Mouse (Mus musculus): Measurements from ENCODE around the gene Scrn1.

The Scrn1 gene

DNA sequence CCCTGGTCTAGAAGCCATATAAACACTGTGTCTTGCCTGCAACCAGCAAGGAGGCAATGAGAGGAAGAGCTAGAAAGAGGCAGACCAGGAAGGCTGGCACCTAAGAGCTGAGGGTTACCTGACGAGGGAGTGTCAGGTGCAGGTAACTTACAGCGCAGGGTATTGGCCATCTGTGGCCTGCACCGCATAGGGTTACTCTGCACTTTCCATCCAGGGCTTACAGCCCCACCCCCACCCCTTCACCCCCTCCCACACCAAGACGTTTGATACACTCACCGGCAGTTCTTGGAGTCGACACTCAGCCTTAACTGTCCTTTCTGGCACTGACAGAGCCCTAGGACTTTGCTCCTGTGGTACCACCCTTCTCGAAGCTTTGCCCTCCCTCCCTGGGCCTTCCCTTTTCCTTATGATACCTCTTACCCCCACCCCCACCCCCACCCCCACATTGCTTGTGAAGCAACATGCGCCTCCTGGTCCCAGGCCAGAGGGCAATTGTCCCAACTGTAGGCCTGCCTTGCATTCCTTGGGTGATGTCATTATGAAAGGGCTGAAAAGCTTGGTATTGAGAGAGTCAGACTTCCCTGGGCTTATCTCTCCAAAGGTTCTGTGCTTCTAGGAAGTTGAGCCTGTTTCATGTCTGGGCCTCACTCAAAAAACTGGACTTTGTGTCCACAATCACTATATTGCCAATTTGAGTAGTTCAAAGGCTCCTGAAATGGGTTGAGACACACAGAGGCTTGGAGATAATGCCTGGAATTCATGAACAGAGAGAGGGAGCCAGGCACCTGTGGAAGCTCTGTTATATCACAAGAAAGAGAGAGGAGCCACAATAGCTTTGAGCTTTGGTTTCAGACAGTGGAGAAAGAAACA lies 93.2 kb downstream of the Scrn1 start:
- peak; percentile 32 for DNase-seq (ENCODE audit: low spot score)

DNA sequence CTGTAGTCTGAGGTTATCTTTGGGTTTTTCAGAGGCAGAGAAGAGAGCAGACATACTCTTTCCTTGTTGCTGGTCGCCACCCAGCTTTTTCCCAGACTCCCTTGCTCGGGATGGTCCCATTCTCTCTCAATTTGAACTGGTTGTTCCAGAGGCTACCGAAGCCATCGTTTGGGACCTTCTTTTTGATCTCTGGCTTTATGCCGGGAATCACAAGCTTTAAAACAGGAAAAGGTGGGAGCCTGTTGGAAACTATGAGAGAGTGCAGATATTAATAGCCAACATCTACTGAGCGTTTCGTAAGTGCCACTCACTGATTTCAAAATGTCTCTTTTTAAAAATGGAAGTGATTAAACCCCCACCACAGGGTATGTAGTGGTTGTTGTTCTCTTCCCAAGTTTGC lies 94.4 kb downstream of the Scrn1 start:
- DNase-seq (ENCODE audit: low spot score) = peak; percentile 32

DNA sequence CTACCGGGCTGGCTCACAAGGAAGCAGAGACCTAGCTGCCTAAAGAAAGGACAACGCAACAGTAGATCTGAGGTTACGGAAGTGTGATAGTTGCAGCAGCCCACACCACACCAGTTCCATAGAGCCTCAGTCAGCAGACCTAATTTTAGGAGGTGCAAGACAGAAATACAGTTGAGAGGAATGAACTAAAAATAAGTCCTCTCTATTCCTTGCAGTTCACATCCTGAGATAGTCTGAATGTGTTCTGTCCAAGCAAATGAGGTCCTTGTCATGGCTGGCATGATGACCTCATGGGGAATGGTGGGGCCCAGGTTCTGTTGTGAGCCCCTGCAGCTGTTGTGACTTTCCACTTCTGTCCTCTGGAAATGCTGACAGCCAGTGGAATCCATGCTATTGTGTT lies 98.9 kb downstream of the Scrn1 start:
- DNase-seq (ENCODE audit: low spot score) = no peak

DNA sequence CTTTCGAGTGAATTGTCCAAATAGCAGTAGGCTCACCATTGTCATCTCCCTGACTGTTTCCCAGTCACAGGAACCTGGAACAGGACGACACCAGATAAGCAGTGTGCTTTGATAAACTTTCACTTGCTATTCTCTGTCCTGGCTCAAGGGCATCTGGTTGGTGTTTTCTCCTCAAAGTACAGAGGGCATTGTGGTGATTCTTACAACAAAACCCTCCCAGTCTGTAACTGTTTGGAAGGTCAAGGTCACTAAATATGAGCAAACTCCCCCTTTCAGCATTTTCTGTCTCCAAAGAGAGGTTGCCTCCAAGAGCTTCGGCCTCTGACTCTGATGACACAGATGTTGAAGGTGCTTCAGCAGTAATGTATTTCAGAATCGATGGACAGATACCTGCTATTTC lies 101.4 kb downstream of the Scrn1 start:
- no peak for DNase-seq (ENCODE audit: low spot score)

DNA sequence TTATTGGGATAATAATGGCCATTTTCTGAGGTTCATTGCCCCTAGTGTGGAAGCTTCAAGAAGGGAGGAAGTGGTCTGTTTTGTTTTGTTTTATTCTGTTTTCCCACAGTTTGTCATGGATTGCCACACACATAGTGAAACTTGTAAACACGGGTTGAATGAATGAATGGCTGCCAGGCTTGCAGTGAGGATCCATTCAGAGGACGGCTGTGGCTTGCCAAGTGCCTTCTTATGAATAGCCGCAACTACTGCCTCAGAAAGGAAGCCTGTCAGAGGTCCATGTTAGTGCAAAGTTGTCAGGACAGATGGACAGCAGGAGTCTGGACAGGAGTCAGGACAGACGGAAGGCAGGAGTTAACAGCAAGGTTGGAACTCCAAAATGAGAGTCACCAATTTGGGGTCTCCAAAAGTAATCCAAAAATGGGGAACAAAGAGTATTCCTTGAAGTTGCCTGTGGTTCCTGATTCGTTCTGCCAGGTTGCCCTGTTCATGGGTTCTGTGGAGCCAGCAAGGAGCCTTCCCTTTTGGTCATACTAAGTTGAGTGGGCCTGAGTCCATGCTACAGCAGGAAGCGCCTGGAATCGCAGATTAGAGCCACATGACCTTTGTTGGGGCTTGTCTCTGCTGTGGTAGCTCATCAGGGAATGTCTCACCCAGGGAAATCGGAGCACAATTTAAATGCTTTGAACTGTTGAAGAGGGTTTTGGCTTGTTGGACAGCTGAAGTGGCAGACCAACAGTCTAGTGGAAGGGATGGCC lies 102.4 kb downstream of the Scrn1 start:
- peak; percentile 39 for DNase-seq (ENCODE audit: low spot score)

DNA sequence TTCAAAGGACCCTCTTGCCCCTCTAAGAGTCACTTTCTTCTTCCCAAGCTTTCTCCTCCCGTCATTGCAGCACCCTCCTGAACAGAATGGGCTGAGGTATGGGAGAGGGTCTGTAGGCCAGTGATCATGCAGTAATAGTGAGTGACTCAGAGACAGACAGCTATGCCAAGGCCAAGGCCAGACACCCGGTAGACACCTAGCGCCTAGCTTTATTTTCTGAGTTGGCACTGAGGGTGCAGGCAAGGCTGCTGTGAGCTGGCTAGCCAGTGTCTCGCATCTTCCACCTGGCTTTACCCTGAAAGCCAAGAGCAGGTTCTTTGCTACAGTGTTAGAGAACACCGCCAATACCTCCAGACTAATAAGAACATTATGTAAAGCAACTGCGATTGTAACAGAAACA lies 103.5 kb downstream of the Scrn1 start:
- no peak for DNase-seq (ENCODE audit: low spot score)

DNA sequence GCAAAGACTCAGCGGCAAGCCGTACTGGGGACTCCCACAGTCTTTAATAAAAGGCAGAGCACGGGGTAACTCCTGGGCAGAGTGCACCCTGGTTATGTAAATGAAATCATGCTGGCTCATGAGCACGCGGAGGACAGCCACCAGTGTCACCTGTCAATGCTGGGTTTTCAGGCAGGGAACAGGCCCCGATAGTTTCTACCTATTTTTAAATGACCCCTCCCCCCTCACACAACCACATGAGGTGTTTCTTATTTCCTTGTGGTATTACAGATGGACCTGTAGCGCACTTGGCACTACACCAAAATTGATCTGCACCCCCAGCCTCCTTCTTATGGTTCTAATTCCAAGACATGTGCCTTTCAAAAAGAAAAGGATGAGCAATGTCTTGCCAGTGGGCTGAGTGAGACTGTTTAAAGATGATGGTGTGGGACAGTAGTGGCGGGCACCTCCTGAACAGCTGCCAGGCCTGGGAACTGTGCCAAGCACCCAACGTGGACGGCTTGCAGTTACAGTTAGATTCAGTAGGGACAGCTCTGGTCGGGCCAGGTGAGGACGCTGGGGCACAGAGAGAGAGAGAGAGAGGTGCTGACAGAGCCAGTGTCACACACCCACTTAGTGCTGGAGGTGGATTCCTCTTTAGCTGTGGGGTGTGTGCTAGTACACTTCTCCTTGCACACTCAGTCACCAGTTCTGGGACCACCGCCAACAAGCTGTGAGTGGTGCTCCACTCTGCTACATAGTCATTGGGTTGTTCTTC lies 105.2 kb downstream of the Scrn1 start:
- DNase-seq (ENCODE audit: low spot score) = peak; percentile 44

DNA sequence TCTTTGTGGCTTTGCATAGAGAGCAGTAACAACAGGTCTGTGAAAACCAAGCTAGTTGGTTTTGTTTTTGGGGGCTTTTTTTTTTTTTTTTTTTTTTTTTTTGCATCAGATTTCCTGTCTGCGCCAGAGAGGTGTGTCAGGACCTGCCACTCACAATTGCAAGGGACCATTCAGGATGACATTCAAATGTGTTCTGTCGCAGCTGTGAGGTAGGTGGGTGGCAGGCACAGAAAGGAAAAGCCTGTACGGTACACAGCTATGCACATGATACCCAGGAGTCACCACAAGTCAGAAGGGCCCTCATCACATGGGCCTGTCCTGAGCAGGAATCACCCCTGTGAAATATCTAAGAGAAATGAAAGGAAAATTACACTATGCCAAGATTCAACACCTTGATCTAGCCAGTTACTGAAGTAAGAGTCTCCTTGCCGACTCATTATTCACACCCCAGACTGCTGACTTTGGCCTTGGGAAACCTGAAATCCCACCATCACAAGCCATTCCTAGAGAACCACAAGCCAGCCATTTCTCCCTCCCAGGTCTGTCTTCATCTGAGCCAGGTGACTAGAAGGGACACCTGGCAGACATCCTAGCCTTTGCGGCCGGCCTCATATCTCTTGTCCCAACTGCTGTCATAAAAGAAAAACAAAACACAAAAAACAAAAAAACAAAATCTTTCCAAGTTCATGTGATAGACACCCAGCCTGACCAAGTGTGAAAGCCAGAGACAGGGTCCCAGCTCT lies 105.9 kb downstream of the Scrn1 start:
- no peak for DNase-seq (ENCODE audit: low spot score)

DNA sequence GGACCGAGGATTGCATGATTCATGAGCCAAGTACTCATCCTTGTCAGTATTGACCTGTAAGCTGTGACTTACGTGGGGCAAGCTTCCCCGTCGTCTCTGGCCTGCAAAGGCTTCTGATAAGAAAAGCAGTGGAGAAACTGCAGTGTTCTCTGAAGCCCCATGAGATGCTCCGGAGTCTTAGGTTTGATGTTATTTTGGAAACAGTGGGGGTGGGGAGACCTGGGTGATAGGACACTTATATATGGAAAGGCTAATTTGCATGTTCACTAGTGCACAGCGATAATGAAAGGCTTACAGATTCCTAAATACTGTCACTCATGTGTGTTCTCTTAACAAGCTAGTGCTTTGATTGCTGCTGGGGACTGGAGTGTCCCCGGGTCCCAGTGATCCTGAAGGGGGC lies 106.6 kb downstream of the Scrn1 start:
- DNase-seq (ENCODE audit: low spot score) = no peak
